Mouse (Mus musculus): Measurements from ENCODE around the gene Gm527.

Gene Gm527

GRCm38 (mm10) chr12:64917578-64918471 is at the start of gene Gm527:
Gm527 (plus strand) TSS chr12:64917906.
- peak; percentile 93 for DNase-seq (ENCODE audit: extremely low spot score, low spot score)

DNA sequence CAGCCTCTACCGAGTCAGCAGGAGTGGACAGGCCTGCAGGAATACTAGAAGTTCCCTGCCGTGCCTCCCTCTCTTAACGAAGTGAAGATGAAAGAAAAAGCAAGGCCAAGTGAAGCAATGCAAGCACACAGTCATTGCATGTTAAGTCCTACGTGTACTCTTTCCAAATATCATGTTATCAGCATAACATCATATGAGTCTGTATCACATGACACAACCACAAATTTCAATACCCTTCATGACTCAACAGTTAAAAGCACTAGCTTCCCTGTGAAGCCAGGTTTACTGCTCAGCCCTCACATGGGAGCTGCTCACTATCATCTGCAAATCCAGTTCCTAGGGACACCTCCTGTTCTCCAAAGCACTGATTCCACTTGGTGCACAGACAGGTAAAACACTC is 46.6 kb upstream of the Gm527 start:
- DNase-seq (ENCODE audit: extremely low spot score, low spot score) = no peak

GRCm38 (mm10) chr12:64897060-64897730 is 20.5 kb upstream of the Gm527 start:
- DNase-seq (ENCODE audit: extremely low spot score, low spot score) = peak; percentile 59

GRCm38 (mm10) chr12:64902506-64902905 is 15.2 kb upstream of the Gm527 start:
- peak; percentile 73 for DNase-seq (ENCODE audit: extremely low spot score, low spot score)

- DNase-seq (ENCODE audit: extremely low spot score, low spot score) = peak; percentile 24
Measured at GRCm38 (mm10) chr12:64903186-64903585, 14.5 kb upstream of the Gm527 start.

DNA sequence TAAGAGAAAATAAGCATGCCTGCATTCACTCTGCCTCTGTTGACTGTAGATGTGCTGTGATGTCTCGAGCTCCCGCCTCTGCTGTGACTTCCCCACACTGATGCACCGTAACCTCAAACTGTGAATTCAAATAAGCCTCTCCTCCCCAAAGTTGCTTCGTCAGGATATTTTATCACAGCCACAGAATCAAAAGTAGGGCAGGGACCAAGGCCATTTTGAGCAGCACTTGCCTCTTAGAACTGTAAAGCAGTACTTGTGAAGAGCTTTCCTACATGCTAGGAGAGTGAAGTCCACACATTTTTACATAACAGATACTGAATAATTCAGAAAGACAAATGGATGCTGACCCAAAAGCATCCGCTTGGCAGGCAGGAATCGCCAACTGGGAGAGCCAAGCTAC is 4.7 kb upstream of the Gm527 start:
- DNase-seq (ENCODE audit: extremely low spot score, low spot score) = no peak

- no peak for DNase-seq (ENCODE audit: extremely low spot score, low spot score)
Measured at GRCm38 (mm10) chr12:64916735-64917134, 971 bp upstream of the Gm527 start.

- no peak for DNase-seq (ENCODE audit: extremely low spot score, low spot score)
Measured at GRCm38 (mm10) chr12:64937493-64937892, 19.8 kb downstream of the Gm527 start.

GRCm38 (mm10) chr12:64964560-64964959 is 46.9 kb downstream of the Gm527 start:
- no peak for DNase-seq (ENCODE audit: extremely low spot score, low spot score)

GRCm38 (mm10) chr12:64965124-64966026 is 47.7 kb downstream of the Gm527 start, which contains the start of the genes Klhl28 and Togaram1:
Klhl28 (minus strand) TSS chr12:64965534.
Togaram1 (plus strand) TSS chr12:64965804.
- DNase-seq (ENCODE audit: extremely low spot score, low spot score) = peak; percentile 99

GRCm38 (mm10) chr12:64966101-64966631 is 48.5 kb downstream of the Gm527 start:
- no peak for DNase-seq (ENCODE audit: extremely low spot score, low spot score)

DNA sequence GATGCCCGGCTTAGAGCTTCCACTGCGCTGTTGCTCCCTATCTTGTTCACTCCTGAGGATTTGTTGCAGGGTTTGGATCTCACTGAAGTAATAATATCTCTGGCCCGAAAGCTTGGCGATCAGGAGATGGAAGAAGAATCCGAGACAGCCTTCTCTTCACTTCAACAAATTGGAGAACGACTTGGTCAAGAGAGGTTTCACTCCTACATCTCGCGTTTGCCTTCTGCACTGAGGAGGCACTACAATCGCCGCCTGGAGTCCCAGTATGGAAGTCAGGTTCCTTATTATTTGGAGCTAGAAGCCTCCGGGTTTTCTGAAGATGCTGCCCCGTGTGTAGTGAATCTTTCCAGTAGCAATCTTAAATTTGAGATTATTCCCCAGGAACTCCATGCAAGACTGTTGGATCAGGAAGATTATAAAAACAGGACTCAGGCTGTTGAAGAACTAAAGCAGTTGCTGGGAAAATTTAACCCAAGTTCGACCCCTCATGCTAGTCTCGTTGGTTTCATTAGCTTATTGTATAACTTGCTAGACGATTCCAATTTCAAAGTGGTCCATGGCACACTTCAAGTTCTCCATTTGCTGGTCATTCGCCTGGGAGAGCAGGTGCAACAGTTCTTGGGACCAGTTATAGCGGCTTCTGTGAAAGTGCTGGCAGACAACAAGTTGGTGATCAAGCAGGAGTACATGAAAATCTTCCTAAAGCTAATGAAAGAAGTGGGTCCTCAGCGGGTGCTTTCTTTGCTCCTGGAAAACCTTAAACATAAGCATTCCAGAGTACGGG is 49.1 kb downstream of the Gm527 start:
- peak; percentile 13 for DNase-seq (ENCODE audit: extremely low spot score, low spot score)

DNA sequence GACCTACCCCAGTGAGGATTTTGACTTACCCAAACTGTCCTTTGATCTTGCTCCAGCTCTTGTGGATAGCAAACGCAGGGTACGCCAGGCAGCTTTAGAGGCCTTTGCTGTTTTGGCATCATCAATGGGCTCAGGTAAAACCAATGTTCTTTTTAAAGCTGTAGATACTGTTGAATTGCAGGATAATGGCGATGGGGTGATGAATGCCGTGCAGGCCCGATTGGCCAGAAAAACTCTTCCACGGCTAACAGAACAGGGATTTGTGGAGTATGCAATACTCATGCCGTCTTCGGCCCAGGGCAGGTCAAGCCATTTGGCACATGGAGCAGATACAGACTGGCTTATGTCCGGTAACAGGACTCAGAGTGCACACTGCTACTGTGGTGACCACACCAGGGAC is 49.8 kb downstream of the Gm527 start:
- peak; percentile 29 for DNase-seq (ENCODE audit: extremely low spot score, low spot score)

GRCm38 (mm10) chr12:64968067-64968466 is 50.4 kb downstream of the Gm527 start:
- no peak for DNase-seq (ENCODE audit: extremely low spot score, low spot score)

DNA sequence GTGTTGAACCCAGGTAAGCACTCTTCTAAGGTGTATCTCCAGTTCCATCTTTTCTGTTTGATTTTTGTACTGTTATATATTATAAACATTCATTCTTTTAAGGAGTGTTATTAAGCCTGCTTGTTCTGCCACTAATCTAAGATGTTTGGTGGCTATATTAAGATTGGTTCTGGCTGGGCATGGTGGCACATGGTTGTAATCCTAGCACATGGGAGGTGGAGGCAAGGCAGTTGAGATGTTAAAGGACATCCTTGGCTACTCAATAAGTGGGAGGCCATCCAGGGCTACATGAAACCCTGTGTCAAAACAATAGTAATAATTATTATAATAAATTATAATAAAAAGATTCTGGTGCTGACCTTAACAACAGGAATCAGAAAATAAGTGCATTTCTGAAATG is 53.7 kb downstream of the Gm527 start:
- DNase-seq (ENCODE audit: extremely low spot score, low spot score) = no peak

DNA sequence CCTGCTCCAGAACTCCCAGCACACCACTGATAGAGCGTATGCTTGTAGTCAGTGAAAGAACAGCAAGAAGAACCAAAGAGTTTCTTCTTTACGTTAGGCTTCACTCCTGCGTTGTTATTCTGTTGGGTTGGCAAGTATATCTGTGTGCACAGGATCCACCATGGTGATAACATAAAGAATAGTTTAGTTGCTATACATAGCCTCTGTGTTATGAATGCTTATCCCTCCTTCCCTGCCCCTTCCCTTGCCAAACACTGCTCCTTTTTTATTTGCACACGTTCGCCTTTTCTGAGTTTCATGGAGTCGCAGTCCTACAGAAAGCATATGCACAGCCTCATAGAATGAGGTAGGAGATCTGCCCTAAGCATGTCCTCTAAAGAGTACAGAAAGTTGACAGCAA is 54.4 kb downstream of the Gm527 start:
- no peak for DNase-seq (ENCODE audit: extremely low spot score, low spot score)
